Mouse (Mus musculus): ENCODE data around the gene Hadha.

Gene Hadha

GRCm38 (mm10) chr5:30071677-30072076 is 83.3 kb downstream of the Hadha start:
- no peak for TF ChIP-seq GATA4 (IDR thresholded peaks at IDR 0.05; ENCODE audit: insufficient replicate concordance, low read length)

Data from liver, adult (tissue).